Mouse (Mus musculus): ENCODE results near the gene Lsm7.

DNA sequence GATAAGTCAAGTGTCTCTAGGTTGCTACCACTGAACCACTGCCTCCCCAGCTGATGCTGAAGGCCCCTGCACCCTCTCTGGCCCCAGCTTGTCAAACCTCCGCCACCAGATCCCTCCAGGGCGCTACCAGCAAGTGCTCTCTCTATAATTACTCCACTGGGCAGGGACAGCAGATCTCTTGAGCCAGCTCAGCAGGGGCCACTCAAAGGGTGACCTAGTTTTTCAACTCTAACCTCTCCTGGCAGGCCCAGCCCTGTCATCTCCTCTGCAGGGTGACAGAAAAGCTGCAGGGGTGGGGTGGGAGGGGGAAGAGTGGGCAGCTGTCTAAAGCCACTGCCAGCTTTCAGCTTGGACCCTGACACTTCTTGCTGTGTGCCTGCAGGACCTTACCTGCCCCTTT lies 17.2 kb downstream of the Lsm7 start:
- TF ChIP-seq ZC3H11A (IDR thresholded peaks at IDR 0.05; ENCODE audit: low read depth, low read length) (no peak), MAFK (IDR thresholded peaks at IDR 0.05; ENCODE audit: insufficient replicate concordance, low read length) (no peak), CTCF (conservative IDR thresholded peaks at IDR 0.05 in 1 of 2, IDR thresholded peaks at IDR 0.05 in 1 of 2; ENCODE audit: low read depth in 2 of 2, low read length in 2 of 2) (no peak), NRF1 (IDR thresholded peaks at IDR 0.05; ENCODE audit: low read depth, low read length) (no peak)

All from CH12.LX (cell line).